Mouse (Mus musculus): Measurements from ENCODE around the gene Ndufb2. TPM values are rescaled to one million over a fixed set of nuclear protein-coding genes. Genes with fewer than 3 reads are reported as not detected.

Ndufb2 gene
- total RNA-seq, 2 experiments from 2014 or later, result 5.8 to 28.5 TPM

DNA sequence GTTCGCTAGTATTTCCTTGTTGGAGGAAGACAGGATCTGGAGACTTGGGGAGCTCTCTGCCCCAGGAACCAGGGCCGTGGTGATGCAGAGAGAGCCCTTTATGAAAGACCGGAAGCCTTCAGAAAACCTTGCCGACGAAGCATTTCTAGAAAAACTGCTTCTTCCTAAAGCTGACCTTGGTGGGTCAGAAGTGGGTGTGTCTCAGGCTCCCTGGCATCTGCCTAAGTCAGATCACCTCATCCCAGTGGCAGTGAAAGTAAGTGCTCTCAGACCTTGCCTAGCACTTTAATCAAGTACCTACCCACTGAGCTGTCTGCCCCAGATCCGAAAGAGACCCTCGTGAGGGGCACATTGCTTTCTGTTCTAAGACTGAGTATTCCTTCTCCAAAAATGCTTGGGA, 17.4 kb upstream of the Ndufb2 start:
- no peak for ATAC-seq (replicated peaks; ENCODE audit: low FRiP score, poor library complexity, severe bottlenecking)

DNA sequence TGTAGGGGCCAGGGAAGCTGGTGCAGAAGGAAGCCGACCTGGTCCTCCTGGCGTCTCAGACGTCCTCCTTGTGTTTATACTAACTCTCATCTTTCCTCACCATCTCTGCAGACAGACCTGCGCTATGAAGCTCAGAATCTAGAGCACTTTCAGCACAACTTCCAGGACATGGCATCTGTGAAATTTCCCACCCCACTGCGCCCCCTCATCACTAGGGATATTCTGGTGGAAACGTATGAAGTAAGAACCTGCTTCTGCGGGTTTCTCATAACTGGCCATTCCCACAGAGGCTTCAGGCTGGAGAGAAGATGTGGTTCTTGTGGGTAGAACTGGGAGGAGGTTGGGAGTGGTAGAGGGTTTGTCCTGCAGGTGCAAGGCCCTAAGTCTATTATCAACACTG, 12.8 kb upstream of the Ndufb2 start:
- ATAC-seq (replicated peaks; ENCODE audit: low FRiP score, poor library complexity, severe bottlenecking), result no peak

DNA sequence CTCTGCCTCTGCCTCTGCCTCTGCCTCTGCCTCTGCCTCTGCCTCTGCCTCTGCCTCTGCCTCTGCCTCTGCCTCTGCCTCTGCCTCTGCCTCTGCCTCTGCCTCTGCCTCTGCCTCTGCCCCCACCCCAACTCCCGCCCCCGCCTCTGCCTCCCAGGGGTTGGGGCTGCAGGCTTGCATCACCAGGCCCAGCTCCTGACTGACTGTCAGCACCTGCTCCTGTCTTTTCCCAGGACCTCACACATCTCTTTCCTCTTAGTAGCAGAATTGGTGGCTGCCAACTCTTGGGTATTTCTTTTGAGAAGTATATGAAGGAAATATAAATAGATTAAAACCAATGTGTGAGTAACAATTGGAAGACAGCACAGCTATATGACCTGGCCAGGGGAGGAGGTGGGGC, 11.8 kb upstream of the Ndufb2 start:
- ATAC-seq (replicated peaks; ENCODE audit: low FRiP score, poor library complexity, severe bottlenecking), result no peak

DNA sequence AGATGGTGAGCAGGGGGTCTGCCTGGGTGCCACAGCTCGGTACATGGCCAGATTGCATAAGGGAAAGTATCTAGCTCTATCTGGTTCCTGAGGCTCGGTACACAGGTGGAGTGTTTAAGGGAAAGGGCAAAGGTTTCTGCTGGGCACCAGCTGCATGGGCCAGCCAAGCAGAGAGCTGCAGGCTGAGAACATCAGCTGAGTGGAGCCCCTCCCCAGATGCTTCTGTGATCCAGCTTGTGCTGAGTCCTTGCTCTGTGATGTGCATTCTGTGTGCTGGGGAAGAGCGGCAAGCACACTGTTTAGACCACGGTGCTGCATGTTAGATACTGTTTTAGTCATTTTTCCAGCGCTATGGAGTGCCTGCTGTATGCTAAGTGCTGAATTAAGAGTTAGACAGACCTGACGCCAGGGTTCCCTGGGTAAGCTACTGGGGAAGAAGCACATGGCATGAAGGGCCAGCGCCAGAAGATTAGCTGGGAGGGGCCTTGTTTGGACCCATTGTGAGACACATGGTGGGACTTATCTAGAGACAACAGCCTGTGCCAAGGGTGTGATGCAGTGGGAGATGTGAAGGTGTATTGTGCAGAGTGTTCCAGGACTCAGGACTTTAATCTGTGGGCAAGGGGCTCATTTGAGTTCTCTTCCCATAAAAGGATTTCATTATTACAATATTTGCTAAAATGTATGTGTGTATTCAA, 11.1 kb upstream of the Ndufb2 start:
- ATAC-seq (replicated peaks; ENCODE audit: low FRiP score, poor library complexity, severe bottlenecking), result no peak; the same call in 1 of the 2 replicates

GRCm38 (mm10) chr6:39585517-39585916, 6.9 kb upstream of the Ndufb2 start, which contains the start of gene Gm42420:
Gene Gm42420 (plus strand): TSS chr6:39585753.
- ATAC-seq (replicated peaks; ENCODE audit: low FRiP score, poor library complexity, severe bottlenecking), result no peak

DNA sequence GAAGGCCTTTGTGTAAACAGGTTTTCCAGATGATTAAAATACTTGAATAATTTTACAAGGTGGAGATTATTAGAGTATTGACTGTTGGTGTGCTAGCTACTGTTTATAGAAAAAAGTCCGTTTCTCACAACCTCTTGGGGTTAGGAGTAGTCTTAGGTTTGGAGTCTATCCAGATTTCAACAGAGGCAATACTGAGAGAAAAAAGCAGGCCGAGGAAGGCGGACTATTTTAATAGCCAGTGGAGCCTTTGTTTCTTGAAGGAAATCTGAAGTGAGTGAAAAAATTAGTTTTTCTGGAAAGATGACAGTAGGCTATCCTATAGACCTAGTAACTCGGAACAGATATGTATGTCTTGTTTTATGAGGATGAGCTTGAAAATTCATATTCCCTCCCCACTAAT, 893 bp upstream of the Ndufb2 start:
- ATAC-seq (replicated peaks; ENCODE audit: low FRiP score, poor library complexity, severe bottlenecking), result no peak

- ATAC-seq (replicated peaks; ENCODE audit: low FRiP score, poor library complexity, severe bottlenecking), result no peak
These were observed 8.5 kb downstream of the Ndufb2 start for GRCm38 (mm10) chr6:39600851-39601250.

GRCm38 (mm10) chr6:39601828-39602227, 9.5 kb downstream of the Ndufb2 start:
- ATAC-seq (replicated peaks; ENCODE audit: low FRiP score, poor library complexity, severe bottlenecking), result no peak

- ATAC-seq (replicated peaks; ENCODE audit: low FRiP score, poor library complexity, severe bottlenecking), result no peak
These were observed 12.2 kb downstream of the Ndufb2 start for GRCm38 (mm10) chr6:39604565-39604964.

DNA sequence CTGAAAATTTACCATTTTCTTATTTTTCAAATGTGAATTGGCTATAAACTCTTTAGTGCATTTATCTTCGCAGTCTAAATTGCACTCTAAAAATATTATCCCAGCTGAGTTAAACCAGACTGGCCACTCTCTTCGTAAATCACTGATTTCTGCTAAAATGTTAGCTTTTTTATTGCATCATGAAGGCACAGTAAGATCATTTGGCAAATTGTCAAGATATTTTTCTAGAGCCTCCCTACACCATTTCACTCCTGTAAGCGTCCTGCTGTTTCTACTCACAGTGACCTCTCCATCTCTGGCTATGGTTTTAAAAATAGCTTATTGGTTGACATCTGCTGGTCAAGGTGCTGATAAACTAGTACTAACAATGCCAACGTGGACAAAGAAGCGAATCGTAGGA, 13.7 kb downstream of the Ndufb2 start:
- ATAC-seq (replicated peaks; ENCODE audit: low FRiP score, poor library complexity, severe bottlenecking), result no peak

GRCm38 (mm10) chr6:39606862-39607261, 14.5 kb downstream of the Ndufb2 start:
- ATAC-seq (replicated peaks; ENCODE audit: low FRiP score, poor library complexity, severe bottlenecking), result no peak

DNA sequence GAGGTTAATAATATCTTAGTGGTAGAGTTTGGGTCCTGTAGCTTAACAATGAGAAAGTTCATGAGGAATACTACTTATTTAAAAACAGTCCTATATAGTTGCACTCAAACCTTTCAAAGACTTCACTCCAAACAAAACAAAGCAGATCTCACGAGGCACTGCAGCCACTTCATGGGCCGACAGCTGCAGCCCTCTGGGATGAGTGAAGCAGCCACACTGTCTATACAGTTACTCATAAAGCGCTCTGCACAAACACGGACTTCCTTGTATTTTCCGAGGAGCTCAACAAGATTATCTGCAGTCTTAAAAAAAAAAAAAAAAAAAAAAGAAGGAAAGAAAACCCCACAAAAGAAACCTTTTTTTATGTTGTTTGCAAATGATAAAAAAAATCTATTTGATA, 15.0 kb downstream of the Ndufb2 start:
- ATAC-seq (replicated peaks; ENCODE audit: low FRiP score, poor library complexity, severe bottlenecking), result no peak

DNA sequence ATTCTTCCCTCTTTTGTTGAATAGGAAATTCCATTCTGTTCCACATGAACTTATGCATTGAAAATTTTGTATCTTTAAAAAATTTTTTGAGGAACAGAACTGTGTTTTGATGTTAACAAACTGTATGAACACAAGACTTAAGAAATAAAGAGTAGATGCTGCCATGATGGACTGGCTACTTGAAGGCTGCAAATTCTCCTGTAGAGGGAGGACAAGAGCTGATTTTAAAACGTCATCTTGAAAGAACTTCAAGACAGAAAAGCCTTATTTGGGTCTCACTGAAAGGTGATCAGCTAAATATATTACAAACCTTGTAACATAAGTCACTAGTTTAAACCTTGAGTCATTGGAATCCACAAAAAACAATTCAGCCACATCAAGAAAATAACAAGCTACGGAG, 17.8 kb downstream of the Ndufb2 start:
- no peak for ATAC-seq (replicated peaks; ENCODE audit: low FRiP score, poor library complexity, severe bottlenecking)

GRCm38 (mm10) chr6:39611296-39611695, 18.9 kb downstream of the Ndufb2 start:
- ATAC-seq (replicated peaks; ENCODE audit: low FRiP score, poor library complexity, severe bottlenecking), result no peak

Other genes with a start within 250 kb of the Ndufb2 start
- gene Slc37a3, start 214.9 kb upstream of the Ndufb2 start, total RNA-seq (2015; ENCODE audit: low replicate concordance), result 0.42 and 3.1 TPM in 2 replicates
- gene Slc37a3, start 214.9 kb upstream of the Ndufb2 start, total RNA-seq (2017; ENCODE audit: low replicate concordance), result 1.7 and 9.2 TPM in 2 replicates
- 0.84 TPM in 1 of 2 replicates, not detected in the other for gene Rab19, start 211.4 kb upstream of the Ndufb2 start, total RNA-seq (2015; ENCODE audit: low replicate concordance)
- 0.26 and 2.9 TPM in 2 replicates for gene Rab19, start 211.4 kb upstream of the Ndufb2 start, total RNA-seq (2017; ENCODE audit: low replicate concordance)
- 1,353 and 1,373 TPM in 2 replicates for gene Mkrn1, start 172.1 kb upstream of the Ndufb2 start, total RNA-seq (2015; ENCODE audit: low replicate concordance)
- gene Mkrn1, start 172.1 kb upstream of the Ndufb2 start, total RNA-seq (2017; ENCODE audit: low replicate concordance), result 1,538 and 2,743 TPM in 2 replicates
- gene Dennd2a, start 34.7 kb upstream of the Ndufb2 start, total RNA-seq (2015; ENCODE audit: low replicate concordance), result 1.3 TPM in 1 of 2 replicates, not detected in the other
- gene Dennd2a, start 34.7 kb upstream of the Ndufb2 start, total RNA-seq (2017; ENCODE audit: low replicate concordance), result 0.43 and 0.70 TPM in 2 replicates
- 0.38 and 4.4 TPM in 2 replicates for gene Adck2, start 18.7 kb upstream of the Ndufb2 start, total RNA-seq (2015; ENCODE audit: low replicate concordance)
- gene Adck2, start 18.7 kb upstream of the Ndufb2 start, total RNA-seq (2017; ENCODE audit: low replicate concordance), result 0.56 and 5.9 TPM in 2 replicates
- 5.2 and 6.7 TPM in 2 replicates for gene Gm42420, start 6.8 kb upstream of the Ndufb2 start, total RNA-seq (2015; ENCODE audit: low replicate concordance)
- gene Gm42420, start 6.8 kb upstream of the Ndufb2 start, total RNA-seq (2017; ENCODE audit: low replicate concordance), result 2.1 TPM in 1 of 2 replicates, not detected in the other
- 24.5 and 25.9 TPM in 2 replicates for gene Braf, start 132.9 kb downstream of the Ndufb2 start, total RNA-seq (2015; ENCODE audit: low replicate concordance)
- gene Braf, start 132.9 kb downstream of the Ndufb2 start, total RNA-seq (2017; ENCODE audit: low replicate concordance), result 7.8 and 8.1 TPM in 2 replicates
- 19.4 and 30.2 TPM in 2 replicates for gene Mrps33, start 218.4 kb downstream of the Ndufb2 start, total RNA-seq (2015; ENCODE audit: low replicate concordance)
- 7.8 and 18.7 TPM in 2 replicates for gene Mrps33, start 218.4 kb downstream of the Ndufb2 start, total RNA-seq (2017; ENCODE audit: low replicate concordance)